Mouse (Mus musculus): ENCODE measurements at regions not wholly inside any gene's neighbourhood (a gene's known extent, or its start where the extent isn't known, plus 50 kb on each side); places are given as distances from the start of the nearest gene placed in this dataset.

DNA sequence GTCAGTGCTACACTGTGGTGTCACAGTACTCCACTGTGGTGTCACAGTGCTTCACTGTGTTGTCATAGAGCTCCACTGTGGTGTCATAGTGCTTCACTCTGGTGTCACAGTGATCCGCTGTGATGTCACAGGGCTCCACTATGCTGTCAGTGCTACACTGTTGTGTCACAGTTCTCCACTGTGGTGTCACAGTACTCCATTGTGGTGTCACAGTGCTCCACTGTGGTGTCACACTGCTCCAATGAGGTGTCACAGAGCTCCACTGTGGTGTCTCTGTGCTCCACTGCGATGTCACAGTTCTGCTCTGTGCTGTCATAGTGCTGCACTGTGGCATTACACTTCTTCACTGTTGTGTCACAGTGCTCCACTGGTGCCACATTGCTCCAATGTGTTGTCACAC lies 107.5 kb upstream of the Scaf8 start:
- TF ChIP-seq CTCF (IDR thresholded peaks at IDR 0.05) (no peak), EP300 (IDR thresholded peaks at IDR 0.05) (no peak)
